Mouse (Mus musculus) adrenal gland, postnatal 36 days (tissue): Measurements from ENCODE around the gene Cd28. TPM values are rescaled to one million over a fixed set of nuclear protein-coding genes. Genes with fewer than 3 reads are reported as not detected.
"Not testable (repeated sequence)": the region's sequence is repeated elsewhere in the genome, so short reads cannot be mapped to it uniquely, and the experiment has no call there.

Experiments
- DNase-seq, 2 experiments: peaks; one replicate each; pipeline ENCODE4 v3.0.0; 2021; ENCODE audit warnings: mixed read lengths in 1 of 2
- total RNA-seq, 2 experiments: library from RNA; stranded (reverse); gene quantifications; 2 replicates each; pipeline ENCODE4 v1.2.3; 2021

Cd28 gene
- total RNA-seq, 2 experiments from 2014 or later: 0.69 to 1.5 TPM

- no peak for DNase-seq
These were observed 84.6 kb downstream of the Cd28 start for GRCm38 (mm10) chr1:60801210-60801671.

- no peak for DNase-seq
These were observed 86.7 kb downstream of the Cd28 start for GRCm38 (mm10) chr1:60803128-60803824.

GRCm38 (mm10) chr1:60803825-60804696, 87.5 kb downstream of the Cd28 start:
- no peak for DNase-seq

- no peak for DNase-seq
These were observed 88.6 kb downstream of the Cd28 start for GRCm38 (mm10) chr1:60805178-60805577.

GRCm38 (mm10) chr1:60807748-60808147, 91.1 kb downstream of the Cd28 start:
- no peak for DNase-seq

GRCm38 (mm10) chr1:60808466-60808865, 91.9 kb downstream of the Cd28 start:
- no peak for DNase-seq

GRCm38 (mm10) chr1:60809166-60809565, 92.6 kb downstream of the Cd28 start:
- no peak for DNase-seq

- no peak for DNase-seq
These were observed 94.2 kb downstream of the Cd28 start for GRCm38 (mm10) chr1:60810821-60811220.

- no peak for DNase-seq
These were observed 95.4 kb downstream of the Cd28 start for GRCm38 (mm10) chr1:60811998-60812397.

- no peak for DNase-seq
These were observed 96.8 kb downstream of the Cd28 start for GRCm38 (mm10) chr1:60813411-60813810.

- DNase-seq: no peak
These were observed 99.3 kb downstream of the Cd28 start for GRCm38 (mm10) chr1:60815912-60816311.

- not testable (repeated sequence) for DNase-seq
These were observed 101.9 kb downstream of the Cd28 start for GRCm38 (mm10) chr1:60818491-60818890.

GRCm38 (mm10) chr1:60819993-60820392, 103.4 kb downstream of the Cd28 start:
- DNase-seq: no peak

- DNase-seq: no peak
These were observed 104.4 kb downstream of the Cd28 start for GRCm38 (mm10) chr1:60820981-60821380.

- no peak for DNase-seq
These were observed 105.0 kb downstream of the Cd28 start for GRCm38 (mm10) chr1:60821590-60821989.

Other genes starting within 250 kb of the Cd28 start
- gene Raph1, start 149.7 kb upstream of the Cd28 start, total RNA-seq: 100 to 1,000 TPM; 104 to 457 TPM
- not detected for gene Ctla4, start 170.2 kb downstream of the Cd28 start, total RNA-seq